Mouse (Mus musculus) layer of hippocampus, postnatal 10 days (tissue): ENCODE measurements at regions not wholly inside any gene's neighbourhood (a gene's known extent, or its start where the extent isn't known, plus 50 kb on each side); places are given as distances from the start of the nearest gene placed in this dataset.
"Not testable (repeated sequence)": the region's sequence is repeated elsewhere in the genome, so short reads cannot be mapped to it uniquely, and the experiment has no call there.

Source experiments
- DNase-seq, 2 experiments: peaks; one replicate each; pipeline ENCODE4 v3.0.0; 2021; ENCODE audit warnings: low spot score in 2 of 2

GRCm38 (mm10) chr17:84844950-84845349 lies 54.4 kb upstream of the Lrpprc start:
- DNase-seq = no peak

GRCm38 (mm10) chr17:84846141-84846540 lies 55.6 kb upstream of the Lrpprc start:
- DNase-seq = no peak

GRCm38 (mm10) chr17:84848385-84849030 lies 57.9 kb upstream of the Lrpprc start:
- DNase-seq = no peak

- DNase-seq = no peak
Observed at GRCm38 (mm10) chr17:84849031-84849405, 58.4 kb upstream of the Lrpprc start.

DNA sequence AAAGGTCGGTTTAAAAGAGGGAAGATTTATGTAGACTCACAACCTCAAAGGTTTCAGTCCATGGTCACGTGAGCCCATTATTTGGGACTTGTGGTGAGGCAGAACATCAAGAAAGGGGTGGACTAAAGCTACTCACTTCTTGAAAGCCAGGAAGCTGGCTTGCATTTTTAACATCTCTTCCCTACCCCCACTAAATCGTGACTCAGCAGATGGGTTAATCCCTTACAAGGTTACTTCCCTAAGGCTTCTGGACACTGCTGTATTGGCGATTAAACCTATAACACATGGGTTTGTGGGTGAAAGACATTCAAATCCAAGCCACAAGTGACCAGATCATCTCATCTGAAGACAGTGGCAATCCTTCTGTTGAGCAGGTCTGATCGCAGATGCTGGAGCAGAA lies 59.9 kb upstream of the Lrpprc start:
- no peak for DNase-seq

DNA sequence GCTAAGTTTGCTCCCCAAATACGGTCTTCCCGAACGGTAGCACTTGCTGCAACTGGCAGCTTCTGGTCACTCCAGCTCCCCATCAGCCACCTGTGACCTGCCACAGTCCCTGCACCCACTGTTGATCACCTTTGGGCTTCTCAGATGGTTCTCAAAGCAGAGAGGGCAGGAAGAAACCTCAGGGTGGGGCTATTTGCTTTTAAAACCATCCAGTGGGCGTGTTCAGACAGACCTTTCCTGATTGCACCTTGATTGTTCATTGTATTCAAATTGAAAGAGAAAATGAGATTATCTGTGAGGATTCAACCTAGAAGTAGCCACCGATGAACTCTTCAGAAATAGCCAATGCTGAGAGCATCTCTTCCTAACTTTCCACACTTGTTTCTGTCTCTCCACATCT lies 60.3 kb upstream of the Lrpprc start:
- no peak for DNase-seq

DNA sequence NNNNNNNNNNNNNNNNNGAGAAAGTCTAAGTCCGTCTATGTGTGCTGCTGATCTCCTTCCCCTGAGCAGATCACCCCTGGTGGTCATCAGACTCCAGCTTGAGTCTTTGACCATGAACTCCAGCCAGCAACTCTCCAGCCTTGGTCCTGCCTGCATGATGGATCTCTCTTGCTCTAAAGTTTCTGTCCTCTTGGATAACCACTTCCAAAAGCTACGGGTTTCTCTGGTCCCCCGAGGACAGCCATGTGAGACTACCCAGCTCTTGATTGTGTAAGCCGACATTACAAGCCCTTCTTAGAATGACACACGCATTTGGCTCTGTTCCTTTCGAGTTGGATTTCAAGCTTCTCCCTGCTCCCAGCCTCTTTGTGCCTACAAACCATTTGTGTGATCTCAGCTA lies 66.4 kb upstream of the Lrpprc start:
- no peak for DNase-seq

DNA sequence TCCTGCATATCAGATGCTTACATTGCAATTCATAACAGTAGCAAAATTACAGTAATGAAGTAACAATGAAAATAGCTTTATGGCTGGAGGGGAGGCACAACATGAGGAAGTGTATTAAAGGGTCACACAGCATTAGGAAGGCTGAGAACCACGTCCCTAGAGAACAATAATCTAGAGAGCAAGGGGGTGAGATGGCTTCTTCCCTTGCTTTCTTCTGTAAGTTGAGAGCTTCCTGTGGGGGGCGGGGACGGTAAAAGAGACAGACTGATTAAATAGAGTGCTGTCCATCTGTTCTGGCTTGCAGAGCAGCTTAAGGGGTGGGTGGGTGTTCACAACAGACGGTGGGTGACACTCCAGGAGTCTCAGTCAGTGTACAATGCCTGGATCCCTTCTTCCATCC lies 68.2 kb upstream of the Lrpprc start:
- DNase-seq = no peak

- no peak for DNase-seq
Observed at GRCm38 (mm10) chr17:84859916-84860315, 69.3 kb upstream of the Lrpprc start.

DNA sequence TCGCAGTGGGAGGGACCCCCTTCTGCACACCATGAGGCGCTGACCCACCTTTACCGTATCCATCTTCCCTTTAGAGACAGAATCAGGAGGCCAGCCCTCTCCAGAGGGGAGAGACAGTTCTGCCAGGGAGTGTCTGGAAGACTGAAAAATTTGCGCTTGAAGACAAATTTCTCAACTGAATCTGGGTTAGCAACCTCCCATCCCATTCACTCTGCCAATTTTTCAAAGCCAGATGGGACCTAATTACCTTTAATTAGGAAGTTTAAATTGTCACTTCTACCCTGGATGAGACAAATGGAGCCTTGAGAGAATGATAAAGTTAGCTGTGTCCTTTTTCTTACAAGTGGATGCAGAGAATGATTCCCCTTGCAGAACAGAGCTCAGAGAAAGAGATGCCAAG lies 70.2 kb upstream of the Lrpprc start:
- no peak for DNase-seq

DNA sequence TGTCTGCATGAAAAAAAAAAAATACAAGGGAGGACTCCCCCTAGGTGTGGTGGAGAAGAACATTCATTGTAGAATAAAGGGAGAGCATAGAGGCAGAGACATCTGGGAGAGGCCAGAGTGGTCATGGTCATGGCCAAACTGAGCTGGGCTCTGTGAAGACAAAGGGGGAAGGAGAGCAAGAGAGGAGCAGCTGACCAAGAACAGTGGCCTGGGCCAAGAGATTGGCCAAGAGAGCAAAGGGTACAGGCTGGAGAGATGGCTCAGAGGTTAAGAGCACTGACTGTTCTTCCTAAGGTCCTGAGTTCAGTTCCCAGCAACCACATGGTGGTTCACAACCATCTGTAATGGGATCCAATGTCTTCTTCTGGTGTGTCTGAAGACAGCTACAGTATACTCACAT lies 73.6 kb upstream of the Lrpprc start:
- DNase-seq = not testable (repeated sequence)

DNA sequence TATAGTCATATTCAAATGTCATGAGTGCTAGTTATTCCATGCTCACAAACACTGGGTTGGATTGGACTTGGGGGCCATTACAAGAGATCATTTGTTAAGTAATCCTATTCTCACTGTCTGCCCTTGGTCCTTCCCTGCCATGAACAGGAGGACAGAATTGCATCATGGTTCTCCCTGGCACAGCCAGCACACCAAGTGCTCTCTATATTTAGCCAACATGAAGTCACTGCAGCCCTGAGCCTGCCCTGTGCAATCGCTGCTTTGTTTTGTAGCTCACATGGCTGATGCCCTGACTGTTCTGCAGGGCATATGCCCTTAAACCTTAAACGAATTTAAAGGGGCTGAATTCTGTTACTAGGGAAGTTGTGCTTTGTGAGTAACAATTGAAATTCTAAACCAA lies 74.6 kb upstream of the Lrpprc start:
- DNase-seq = no peak

- no peak for DNase-seq
Observed at GRCm38 (mm10) chr17:84865566-84865965, 75.0 kb upstream of the Lrpprc start.

DNA sequence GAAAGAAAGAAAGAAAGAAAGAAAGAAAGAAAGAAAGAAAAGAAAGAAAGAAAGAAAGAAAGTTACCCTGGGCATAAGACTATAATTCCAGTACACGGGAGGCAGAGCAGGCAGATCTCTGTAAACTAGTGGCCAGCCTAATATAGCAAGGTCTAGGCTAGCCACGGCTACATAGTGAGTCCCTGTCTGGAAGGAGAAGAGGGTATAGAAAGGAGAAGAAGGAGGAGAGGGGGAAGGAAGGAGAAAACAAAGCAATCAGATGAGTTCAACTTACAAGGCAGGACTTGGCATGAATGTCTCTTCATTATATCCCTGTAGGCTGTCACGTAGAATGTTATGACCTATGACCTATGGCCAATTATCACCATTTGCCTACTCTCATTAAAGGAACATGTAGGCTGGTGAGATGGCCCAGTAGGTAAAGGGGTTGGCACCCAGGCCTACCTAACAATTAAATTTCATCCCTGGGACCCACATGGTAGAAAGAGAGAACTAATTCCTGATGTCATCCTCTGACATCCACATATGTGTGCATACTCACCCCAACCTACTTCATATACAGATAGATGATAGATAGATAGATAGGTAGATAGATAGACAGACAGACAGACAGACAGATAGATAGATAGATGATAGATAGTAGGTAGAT lies 78.6 kb upstream of the Lrpprc start:
- no peak for DNase-seq

DNA sequence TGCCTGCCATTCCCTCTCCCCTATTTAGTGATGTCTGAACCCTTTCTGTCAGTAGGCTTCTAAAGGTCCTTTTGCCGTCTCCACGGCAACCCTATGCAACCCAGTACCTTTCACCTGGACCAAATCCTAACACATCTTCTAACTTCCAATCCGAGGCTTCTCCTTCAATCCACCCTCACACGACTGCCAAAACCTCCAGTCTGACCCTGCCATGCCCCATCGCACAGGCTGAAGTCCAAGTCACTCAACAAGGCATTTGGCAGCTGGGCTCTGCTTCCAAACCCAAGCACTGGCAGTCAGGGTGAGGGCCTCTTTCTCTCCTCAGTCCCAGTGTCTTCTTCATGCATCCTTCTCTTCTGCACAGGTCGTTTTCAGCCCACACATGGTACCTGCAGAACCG lies 83.0 kb upstream of the Lrpprc start:
- DNase-seq = no peak

GRCm38 (mm10) chr17:84874494-84874893 lies 82.0 kb upstream of the Ppm1b start:
- no peak for DNase-seq

DNA sequence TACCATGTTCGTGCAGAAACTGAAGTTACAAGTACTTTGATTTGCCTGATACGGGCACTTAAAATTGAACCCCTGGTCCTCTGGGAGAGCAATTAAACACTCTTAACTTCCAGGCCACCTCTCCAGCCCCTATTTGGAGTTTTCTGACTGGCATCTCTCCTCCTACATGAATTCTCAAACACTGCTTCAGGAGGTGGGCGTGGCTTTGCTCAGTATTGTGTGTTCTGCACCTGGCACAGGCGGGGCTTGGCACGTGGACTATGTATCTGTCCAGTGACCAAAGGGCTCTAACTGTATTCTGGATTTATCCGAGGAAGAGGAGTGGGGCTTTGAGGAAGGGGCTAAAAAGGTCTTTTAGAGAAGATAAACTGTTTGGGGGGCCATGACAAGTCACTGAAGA lies 81.5 kb upstream of the Ppm1b start:
- no peak for DNase-seq

DNA sequence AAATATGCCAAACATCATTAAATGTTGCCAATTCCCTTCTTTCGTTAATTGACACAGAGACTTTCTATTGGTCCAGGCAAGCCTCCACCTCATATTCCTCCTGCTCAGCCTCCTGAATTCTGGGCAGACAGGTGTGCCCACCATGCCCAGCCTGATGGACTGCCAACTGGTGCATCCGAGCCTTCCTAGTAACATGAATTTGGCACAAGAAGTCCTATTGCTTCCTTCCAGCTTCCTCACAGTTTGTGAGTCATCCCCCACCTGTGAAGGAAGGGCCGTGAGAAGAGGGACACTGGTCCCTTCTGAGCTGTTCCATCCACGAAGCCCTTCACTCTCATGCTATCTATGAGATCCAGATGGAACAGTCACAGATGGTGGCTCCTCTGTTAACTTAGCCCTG lies 80.5 kb upstream of the Ppm1b start:
- no peak for DNase-seq

DNA sequence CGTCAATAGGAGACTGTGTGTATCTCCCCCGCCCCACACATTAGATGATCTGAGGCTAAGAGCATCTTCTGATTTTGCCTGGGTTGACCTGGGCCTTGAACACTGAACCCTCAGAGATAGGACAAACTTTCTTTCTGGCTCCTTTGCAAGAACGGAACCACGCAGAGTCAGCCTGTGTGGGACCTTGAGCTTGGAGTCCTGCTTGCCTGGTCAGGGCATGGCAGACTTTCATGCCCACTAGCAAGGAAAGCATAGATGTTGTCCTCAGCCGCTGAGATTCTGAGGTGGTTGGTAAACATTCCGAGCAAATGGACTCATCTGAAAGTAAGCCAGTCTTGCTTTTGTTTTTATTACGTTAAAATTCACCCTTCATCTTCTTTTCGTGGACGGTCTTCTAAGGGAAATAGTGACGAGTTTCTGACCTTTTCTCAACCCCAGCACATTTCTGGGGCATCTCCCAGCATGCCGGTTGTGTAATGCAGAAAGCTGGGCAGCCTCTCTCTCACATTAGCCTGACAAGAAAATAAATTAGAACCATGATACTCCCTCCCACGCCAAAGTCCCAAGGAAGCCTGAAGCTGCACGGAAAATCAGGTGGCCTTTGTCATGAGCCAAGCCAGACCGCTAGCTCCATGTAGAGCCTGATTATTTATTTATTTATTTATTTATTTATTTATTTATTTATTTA lies 79.2 kb upstream of the Ppm1b start:
- DNase-seq = peak in 1 of 2 experiments; percentile 29

DNA sequence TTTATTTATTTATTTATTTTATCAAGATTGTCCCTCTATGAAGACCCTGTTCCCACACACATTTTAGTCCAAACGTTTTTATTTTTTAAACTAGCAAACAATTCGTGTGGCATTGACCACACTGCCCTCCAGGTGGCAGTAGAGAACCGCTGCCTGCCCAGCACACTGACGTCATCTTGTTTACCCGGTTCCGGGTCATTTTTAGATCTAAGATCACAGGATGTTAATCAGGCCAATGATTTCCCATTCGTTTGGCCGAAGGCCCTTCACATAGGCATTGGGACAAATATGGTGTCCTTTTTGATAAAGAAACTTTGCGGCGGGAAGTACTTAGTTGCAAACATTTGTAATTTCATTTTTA lies 78.7 kb upstream of the Ppm1b start:
- peak; percentile 72 to 80 for DNase-seq

GRCm38 (mm10) chr17:84878316-84878715 lies 78.2 kb upstream of the Ppm1b start:
- DNase-seq = no peak

GRCm38 (mm10) chr17:84879146-84879545 lies 77.4 kb upstream of the Ppm1b start:
- no peak for DNase-seq

- no peak for DNase-seq
Observed at GRCm38 (mm10) chr17:84880946-84881345, 75.6 kb upstream of the Ppm1b start.
